In the genomic region with DNA sequence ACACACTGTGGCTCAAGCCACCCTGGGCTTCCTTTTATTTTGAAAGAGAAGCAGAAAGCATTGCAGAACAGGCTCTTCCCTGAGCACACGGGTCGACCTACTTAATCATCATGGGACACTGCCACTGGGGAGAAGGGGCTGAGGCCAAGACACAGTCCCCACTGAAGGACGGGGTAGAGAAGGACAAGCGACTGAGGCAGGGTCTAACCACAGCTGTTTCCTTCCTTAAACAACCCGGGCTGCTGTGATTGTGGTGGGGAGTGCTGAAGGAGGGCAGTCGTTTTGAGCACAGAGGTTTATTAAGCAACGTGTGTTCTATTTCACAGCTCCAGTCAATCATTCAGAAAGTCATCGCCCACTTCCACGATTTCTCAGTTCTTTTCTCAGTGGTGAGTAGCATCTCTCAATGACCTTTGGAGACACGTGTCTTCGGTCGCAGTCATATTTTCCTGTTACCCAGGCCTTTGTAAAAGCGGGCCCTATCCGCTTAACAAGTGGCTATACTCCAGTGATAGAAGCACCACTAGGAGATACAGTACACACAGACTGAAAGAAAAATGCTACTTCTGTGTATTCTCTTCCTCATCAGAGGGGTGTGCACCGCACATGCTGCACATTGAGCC, we compare ENCODE assay signal across 22 mouse cellular contexts. TPM values are rescaled to one million over a fixed set of nuclear protein-coding genes. Genes with fewer than 3 reads are reported as not detected.
DNase-seq lines count a peak whose midpoint lies in the region; ATAC-seq and TF ChIP-seq lines count a peak whose summit lies in the region.
"Had no signal": no experiment of that assay in that cellular context is flagged by ENCODE, and none has a peak within 500 bp of the region (broad histone marks: within the 10 kb centered on the region; RNA-seq: fewer than 3 reads in every experiment).

No protein-coding gene starts in this region.

- in situ Hi-C loops in CH12.LX (cut with MboI; ENCODE audit: low pct_ligation_motif_present, low pct_unique_long_range_greater_than_20kb, low sequenced_read_pairs) = no loop called here

- no peak for TF ChIP-seq EP300 in CH12.LX (IDR thresholded peaks at IDR 0.05; ENCODE audit: low read length)
- no peak for TF ChIP-seq EP300 in stomach, postnatal 0 days (optimal IDR thresholded peaks at IDR 0.05)

- no peak overlapping the region for H3K9ac ChIP-seq in liver, embryonic 16.5 days (ENCODE audit: low read depth, low read length)
- no peak overlapping the region for H3K9ac ChIP-seq in liver, embryonic 12.5 days
- H3K9ac ChIP-seq in CH12.LX (ENCODE audit: insufficient read depth, low read depth) = no peak overlapping the region
- H3K9ac ChIP-seq in stomach, postnatal 0 days (ENCODE audit: low read length) = no peak overlapping the region
- H3K9ac ChIP-seq: forebrain, embryonic 15.5 days; hindbrain, embryonic 15.5 days; intestine, embryonic 15.5 days; limb, embryonic 13.5 days; liver, embryonic 15.5 days; midbrain, embryonic 12.5 days had no signal

- no peak overlapping the region for H3K4me2 ChIP-seq in liver, embryonic 16.5 days (ENCODE audit: low read depth, low read length)
- H3K4me2 ChIP-seq in liver, embryonic 12.5 days = no peak overlapping the region
- H3K4me2 ChIP-seq in CH12.LX (ENCODE audit: insufficient read depth, low read depth, poor library complexity, severe bottlenecking) = no peak overlapping the region
- H3K4me2 ChIP-seq in stomach, postnatal 0 days (replicated peaks; ENCODE audit: low read depth) = no peak overlapping the region
- H3K4me2 ChIP-seq: forebrain, embryonic 15.5 days; hindbrain, embryonic 15.5 days; intestine, embryonic 15.5 days; limb, embryonic 13.5 days; liver, embryonic 15.5 days; midbrain, embryonic 12.5 days had no signal

- dilution Hi-C loops in CH12.LX (cut with MboI; ENCODE audit: extremely low pct_ligation_motif_present, extremely low pct_unique_long_range_greater_than_20kb, low sequenced_read_pairs) = no loop called here

- H3K27me3 ChIP-seq in liver, embryonic 16.5 days (ENCODE audit: control insufficient read depth, insufficient read depth, low read depth, low read length) = no peaks in the 10 kb centered on the region
- H3K27me3 ChIP-seq in liver, embryonic 12.5 days (replicated peaks) = no peaks in the 10 kb centered on the region
- no peaks in the 10 kb centered on the region for H3K27me3 ChIP-seq in CH12.LX (replicated peaks)
- no peaks in the 10 kb centered on the region for H3K27me3 ChIP-seq in stomach, postnatal 0 days (ENCODE audit: control insufficient read depth, insufficient read depth, low read length)
- H3K27me3 ChIP-seq: forebrain, embryonic 15.5 days; hindbrain, embryonic 15.5 days; intestine, embryonic 15.5 days; limb, embryonic 13.5 days; liver, embryonic 15.5 days; midbrain, embryonic 12.5 days had no signal

- no peak for TF ChIP-seq RAD21 in CH12.LX (IDR thresholded peaks at IDR 0.05; ENCODE audit: low read depth, low read length)

- H3K4me3 ChIP-seq in liver, embryonic 16.5 days (ENCODE audit: low read depth, low read length) = no peak overlapping the region
- H3K4me3 ChIP-seq in liver, embryonic 12.5 days = no peak overlapping the region
- H3K4me3 ChIP-seq in CH12.LX (replicated peaks in 1 of 3; ENCODE audit: low read depth in 2 of 3, low read length in 2 of 3, poor library complexity in 1 of 3) = no peak overlapping the region
- no peak overlapping the region for H3K4me3 ChIP-seq in stomach, postnatal 0 days (ENCODE audit: low read depth, low read length)
- H3K4me3 ChIP-seq: embryonic facial prominence, embryonic 10.5 days; forebrain, embryonic 15.5 days; hindbrain, embryonic 15.5 days; intestine, embryonic 15.5 days; limb, embryonic 13.5 days; liver, embryonic 15.5 days; midbrain, embryonic 12.5 days had no signal

- WGBS in liver, embryonic 16.5 days (ENCODE audit: insufficient replicate concordance) = 56% methylated on average over 15 of the region's 15 CpGs
- 57% methylated on average over 15 of the region's 15 CpGs for WGBS in liver, embryonic 12.5 days (ENCODE audit: insufficient replicate concordance)
- 84% methylated on average over 15 of the region's 15 CpGs for WGBS in stomach, postnatal 0 days

- TF ChIP-seq CTCF in CH12.LX (conservative IDR thresholded peaks at IDR 0.05 in 1 of 2, IDR thresholded peaks at IDR 0.05 in 1 of 2; ENCODE audit: low read depth in 2 of 2, low read length in 2 of 2) = no peak
- no peak for TF ChIP-seq CTCF in stomach, postnatal 0 days (IDR thresholded peaks at IDR 0.05; ENCODE audit: low read depth)

- no peak for TF ChIP-seq POLR2A in CH12.LX (IDR thresholded peaks at IDR 0.05; ENCODE audit: low read depth, low read length)

- H3K9me3 ChIP-seq in liver, embryonic 16.5 days (replicated peaks; ENCODE audit: control insufficient read depth, low read length) = no peaks in the 10 kb centered on the region
- no peaks in the 10 kb centered on the region for H3K9me3 ChIP-seq in liver, embryonic 12.5 days (replicated peaks)
- no peaks in the 10 kb centered on the region for H3K9me3 ChIP-seq in CH12.LX (replicated peaks; ENCODE audit: low read length)
- no peaks in the 10 kb centered on the region for H3K9me3 ChIP-seq in stomach, postnatal 0 days (ENCODE audit: control insufficient read depth, low read length)
- H3K9me3 ChIP-seq: embryonic facial prominence, embryonic 10.5 days; forebrain, embryonic 15.5 days; hindbrain, embryonic 15.5 days; intestine, embryonic 15.5 days; limb, embryonic 13.5 days; liver, embryonic 15.5 days; midbrain, embryonic 12.5 days had no signal

- no peaks in the 10 kb centered on the region for H3K4me1 ChIP-seq in liver, embryonic 16.5 days (ENCODE audit: control insufficient read depth, low read depth, low read length)
- H3K4me1 ChIP-seq in liver, embryonic 12.5 days = peaks cover 5% of the 10 kb centered on the region; the same call in 1 of the 2 replicates
- H3K4me1 ChIP-seq in CH12.LX (ENCODE audit: control insufficient read depth in 1 of 2, insufficient read depth in 2 of 2) = peaks cover 3 to 45% of the 10 kb centered on the region in 2 experiments; a peak in 3 of 4 replicates
- no peaks in the 10 kb centered on the region for H3K4me1 ChIP-seq in stomach, postnatal 0 days (replicated peaks; ENCODE audit: control insufficient read depth, insufficient read depth)
- H3K4me1 ChIP-seq: embryonic facial prominence, embryonic 10.5 days; forebrain, embryonic 15.5 days; hindbrain, embryonic 15.5 days; intestine, embryonic 15.5 days; limb, embryonic 13.5 days; liver, embryonic 15.5 days had no signal

- H3K36me3 ChIP-seq in liver, embryonic 16.5 days (ENCODE audit: control insufficient read depth, insufficient read depth) = peaks cover 3% of the 10 kb centered on the region; the same call in 1 of the 2 replicates
- peaks cover 59% of the 10 kb centered on the region for H3K36me3 ChIP-seq in liver, embryonic 12.5 days
- H3K36me3 ChIP-seq in CH12.LX (replicated peaks in 1 of 2; ENCODE audit: control insufficient read depth in 1 of 2, insufficient read depth in 1 of 2, low read length in 1 of 2) = peaks cover 24 to 61% of the 10 kb centered on the region in 2 experiments
- H3K36me3 ChIP-seq in stomach, postnatal 0 days (ENCODE audit: control insufficient read depth, insufficient read depth, low read length) = peaks cover 7% of the 10 kb centered on the region

- ATAC-seq in liver, embryonic 16.5 days (ENCODE audit: low read depth) = peak; percentile 16; the same call in 1 of the 2 replicates
- no peak for ATAC-seq in liver, embryonic 12.5 days
- ATAC-seq in common myeloid progenitor, adult 5-6 weeks (replicated peaks; ENCODE audit: low read depth, poor library complexity, severe bottlenecking) = peak; percentile 76
- peak; percentile 66 for ATAC-seq in megakaryocyte, adult 5-6 weeks (ENCODE audit: poor library complexity, severe bottlenecking)
- no peak for ATAC-seq in stomach, postnatal 0 days (ENCODE audit: low FRiP score, low TSS enrichment)
- ATAC-seq: forebrain, embryonic 15.5 days; intestine, embryonic 15.5 days had no signal

- DNase-seq in CH12.LX (ENCODE audit: extremely low read depth) = peak; percentile 66
- no peak for DNase-seq in frontal cortex, postnatal 36 days (ENCODE audit: low spot score in 2 of 2)
- no peak for DNase-seq in stomach, postnatal 0 days (ENCODE audit: low spot score)
- DNase-seq: adrenal gland, postnatal 10 days; cerebellum, adult 11 months; cerebellum, adult 9-11 months; gastrocnemius, postnatal 14 days; kidney, adult 9 months; kidney, postnatal 25 days; lung, postnatal 14 days; thymus, postnatal 25 days had no signal

- no peaks in the 10 kb centered on the region for H3K79me2 ChIP-seq in CH12.LX (replicated peaks; ENCODE audit: control insufficient read depth, extremely low read depth, insufficient read depth, poor library complexity, severe bottlenecking)

- no peak overlapping the region for H3K27ac ChIP-seq in liver, embryonic 16.5 days (ENCODE audit: low read length)
- H3K27ac ChIP-seq in liver, embryonic 12.5 days = no peak overlapping the region
- no peak overlapping the region for H3K27ac ChIP-seq in CH12.LX (ENCODE audit: insufficient read depth, low read depth)
- no peak overlapping the region for H3K27ac ChIP-seq in stomach, postnatal 0 days (replicated peaks)
- H3K27ac ChIP-seq: embryonic facial prominence, embryonic 10.5 days; forebrain, embryonic 15.5 days; hindbrain, embryonic 15.5 days; intestine, embryonic 15.5 days; limb, embryonic 13.5 days; liver, embryonic 15.5 days; midbrain, embryonic 12.5 days had no signal

TF ChIP-seq in CH12.LX, 34 proteins besides CTCF, POLR2A, EP300 and RAD21 (continues in another document):
- TF ChIP-seq NRF1 (IDR thresholded peaks at IDR 0.05; ENCODE audit: low read depth, low read length) = no peak

RNA-seq across cellular contexts. Expression of gene Iqck, which starts 55.3 kb away (rescaled TPM):
- 0.26 and 0.27 TPM in 2 replicates for polyA plus RNA-seq in liver, embryonic 16.5 days (2015; fragmentation: Nextera tagmentation; extraction: Ambion mirVana)
- polyA plus RNA-seq in liver, embryonic 12.5 days (2016; fragmentation: Nextera tagmentation; extraction: Ambion mirVana) = 0.37 and 0.68 TPM in 2 replicates
- total RNA-seq in CH12.LX (2012; rRNA removed) (0.63 and 0.68 TPM in 2 replicates), CH12.LX (2014; rRNA removed) (0.45 and 0.62 TPM in 2 replicates)
- polyA plus RNA-seq in CH12.LX (2012; ENCODE audit: insufficient read length, low read depth) = 0.39 and 0.42 TPM in 2 replicates
- 1.8 and 2.4 TPM in 2 replicates for total RNA-seq in common myeloid progenitor, adult 5-6 weeks (2017)
- 0.48 TPM in 1 of 2 replicates, not detected in the other for total RNA-seq in megakaryocyte, adult 5-6 weeks (2015)
- 0.40 TPM in 1 of 2 replicates, not detected in the other for total RNA-seq in megakaryocyte, adult 5-6 weeks (2017)
- polyA plus RNA-seq in stomach, postnatal 0 days (2015; fragmentation: Nextera tagmentation; extraction: Ambion mirVana) = 1.1 and 1.5 TPM in 2 replicates

RNA-seq across cellular contexts. Expression of gene Knop1, which starts 55.8 kb away (rescaled TPM):
- 23.2 and 25.8 TPM in 2 replicates for polyA plus RNA-seq in liver, embryonic 16.5 days (2015; fragmentation: Nextera tagmentation; extraction: Ambion mirVana)
- polyA plus RNA-seq in liver, embryonic 12.5 days (2016; fragmentation: Nextera tagmentation; extraction: Ambion mirVana) = 60.0 and 60.2 TPM in 2 replicates
- total RNA-seq in CH12.LX (2012; rRNA removed) = 28.1 and 41.6 TPM in 2 replicates
- total RNA-seq in CH12.LX (2014; rRNA removed) = 35.0 and 37.5 TPM in 2 replicates
- polyA plus RNA-seq in CH12.LX (2012; ENCODE audit: insufficient read length, low read depth) = 60.8 and 60.9 TPM in 2 replicates
- total RNA-seq in common myeloid progenitor, adult 5-6 weeks (2017) = 76.8 and 85.4 TPM in 2 replicates
- 12.1 and 13.2 TPM in 2 replicates for total RNA-seq in megakaryocyte, adult 5-6 weeks (2015)
- total RNA-seq in megakaryocyte, adult 5-6 weeks (2017) = 20.2 and 40.0 TPM in 2 replicates
- 41.7 and 51.4 TPM in 2 replicates for polyA plus RNA-seq in stomach, postnatal 0 days (2015; fragmentation: Nextera tagmentation; extraction: Ambion mirVana)

Comparison
In these comparisons a context has a peak if more than half of its experiments do, and no peak if none do; other contexts are left out.
1. ATAC-seq: peak in liver, embryonic 16.5 days (single experiment), common myeloid progenitor, adult 5-6 weeks (single experiment) and megakaryocyte, adult 5-6 weeks (single experiment); none in liver, embryonic 12.5 days (single experiment) and stomach, postnatal 0 days (single experiment).